Mouse (Mus musculus): ENCODE results near the gene Eef1a1. TPM values are rescaled to one million over a fixed set of nuclear protein-coding genes. Genes with fewer than 3 reads are reported as not detected.
"Not testable (repeated sequence)": the region's sequence is repeated elsewhere in the genome, so short reads cannot be mapped to it uniquely, and the experiment has no call there.

Eef1a1 gene
- polyA plus RNA-seq, 1 experiment from 2014 or later: 4,271 TPM

DNA sequence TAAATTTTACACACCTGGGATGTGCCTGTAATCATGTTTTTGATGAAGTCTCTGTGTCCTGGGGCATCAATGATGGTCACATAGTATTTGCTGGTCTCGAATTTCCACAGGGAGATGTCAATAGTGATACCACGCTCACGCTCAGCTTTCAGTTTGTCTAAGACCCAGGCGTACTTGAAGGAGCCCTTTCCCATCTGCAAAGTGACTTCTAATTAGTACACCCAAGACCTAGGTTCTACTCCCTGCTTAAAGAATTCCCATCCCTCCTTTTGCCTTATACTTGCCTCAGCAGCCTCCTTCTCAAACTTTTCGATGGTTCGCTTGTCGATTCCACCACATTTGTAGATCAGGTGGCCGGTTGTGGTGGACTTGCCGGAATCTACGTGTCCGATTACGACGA, 8.7 kb downstream of the Eef1a1 start:
- H3K4me1 ChIP-seq (ENCODE audit: control insufficient read depth, insufficient read depth, low read length); H3K9me3 ChIP-seq (ENCODE audit: control insufficient read depth, low read length); H3K27me3 ChIP-seq (replicated peaks; ENCODE audit: control insufficient read depth, insufficient read depth, low read length); H3K36me3 ChIP-seq (ENCODE audit: control insufficient read depth, insufficient read depth, low read length); ATAC-seq: not testable (repeated sequence)
- Histone ChIP-seq H3K4me2 (ENCODE audit: low read depth, low read length) (peak overlapping the region; percentile 58), H3K9ac (ENCODE audit: low read depth, low read length) (peak overlapping the region; percentile 100), H3K27ac (ENCODE audit: low read length) (peak overlapping the region; percentile 99), H3K4me3 (ENCODE audit: low read length) (peak overlapping the region; percentile 98)
- under 1% methylated on average over 13 of the region's 13 CpGs for WGBS

DNA sequence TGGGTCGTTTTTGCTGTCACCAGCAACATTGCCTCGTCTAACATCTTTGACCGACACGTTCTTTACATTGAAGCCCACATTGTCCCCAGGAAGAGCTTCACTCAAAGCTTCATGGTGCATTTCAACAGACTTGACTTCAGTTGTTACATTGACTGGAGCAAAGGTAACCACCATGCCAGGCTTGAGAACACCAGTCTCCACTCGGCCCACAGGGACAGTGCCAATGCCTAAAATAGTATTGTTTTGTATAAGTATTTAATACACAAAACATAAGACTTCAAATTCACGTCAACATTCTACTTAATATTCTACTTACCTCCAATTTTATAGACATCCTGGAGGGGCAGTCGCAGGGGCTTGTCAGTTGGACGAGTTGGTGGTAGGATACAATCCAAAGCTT, 9.6 kb downstream of the Eef1a1 start:
- 17% methylated on average over 6 of the region's 8 CpGs for WGBS
- peak overlapping the region; percentile 58 for H3K4me2 ChIP-seq (ENCODE audit: low read depth, low read length)
- not testable (repeated sequence) for H3K27me3 ChIP-seq (replicated peaks; ENCODE audit: control insufficient read depth, insufficient read depth, low read length); H3K27ac ChIP-seq (ENCODE audit: low read length); H3K4me1 ChIP-seq (ENCODE audit: control insufficient read depth, insufficient read depth, low read length); H3K9me3 ChIP-seq (ENCODE audit: control insufficient read depth, low read length); ATAC-seq; H3K36me3 ChIP-seq (ENCODE audit: control insufficient read depth, insufficient read depth, low read length)
- H3K9ac ChIP-seq (ENCODE audit: low read depth, low read length): 0 out of 2 replicates have a peak overlapping the region, but pooled peaks have one; percentile 100
- peak overlapping the region; percentile 98 for H3K4me3 ChIP-seq (ENCODE audit: low read length)

DNA sequence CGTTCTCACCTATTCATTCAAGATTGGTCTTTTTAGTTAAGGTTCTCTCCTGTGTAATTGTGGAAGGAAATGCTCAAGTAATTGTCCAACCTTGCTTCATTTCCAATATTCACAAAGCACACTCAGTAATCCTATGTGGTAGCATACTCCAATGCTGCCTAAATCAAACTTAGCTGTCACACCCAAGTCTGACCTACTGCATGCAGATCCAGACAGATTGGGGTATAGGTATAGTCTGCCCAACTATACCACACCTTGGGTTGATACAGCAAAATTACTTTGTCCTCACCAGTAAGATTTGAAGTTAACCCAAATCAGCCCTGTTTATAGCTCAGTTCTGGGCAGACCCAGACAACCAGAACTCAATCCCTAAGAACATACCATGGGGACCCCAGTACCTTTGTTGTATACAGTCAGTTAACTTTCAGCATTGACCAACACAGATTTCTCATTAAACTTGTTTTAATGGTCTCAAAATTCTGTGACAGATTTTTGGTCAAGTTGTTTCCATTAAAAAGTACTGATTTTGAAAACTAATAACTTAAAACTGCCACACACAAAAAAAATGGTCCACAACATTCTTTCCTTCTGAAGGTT, 10.8 kb downstream of the Eef1a1 start:
- H3K4me2 ChIP-seq (ENCODE audit: low read depth, low read length); H3K4me1 ChIP-seq (ENCODE audit: control insufficient read depth, insufficient read depth, low read length); H3K36me3 ChIP-seq (ENCODE audit: control insufficient read depth, insufficient read depth, low read length); H3K9ac ChIP-seq (ENCODE audit: low read depth, low read length); ATAC-seq; H3K9me3 ChIP-seq (ENCODE audit: control insufficient read depth, low read length); H3K27me3 ChIP-seq (replicated peaks; ENCODE audit: control insufficient read depth, insufficient read depth, low read length): not testable (repeated sequence)
- Histone ChIP-seq H3K27ac (ENCODE audit: low read length) (peak overlapping the region; percentile 27; the same call in 1 of the 2 replicates), H3K4me3 (ENCODE audit: low read length) (0 out of 2 replicates have a peak overlapping the region, but pooled peaks have one; percentile 2)
- 58% methylated on average over 1 of the region's 1 CpGs for WGBS

DNA sequence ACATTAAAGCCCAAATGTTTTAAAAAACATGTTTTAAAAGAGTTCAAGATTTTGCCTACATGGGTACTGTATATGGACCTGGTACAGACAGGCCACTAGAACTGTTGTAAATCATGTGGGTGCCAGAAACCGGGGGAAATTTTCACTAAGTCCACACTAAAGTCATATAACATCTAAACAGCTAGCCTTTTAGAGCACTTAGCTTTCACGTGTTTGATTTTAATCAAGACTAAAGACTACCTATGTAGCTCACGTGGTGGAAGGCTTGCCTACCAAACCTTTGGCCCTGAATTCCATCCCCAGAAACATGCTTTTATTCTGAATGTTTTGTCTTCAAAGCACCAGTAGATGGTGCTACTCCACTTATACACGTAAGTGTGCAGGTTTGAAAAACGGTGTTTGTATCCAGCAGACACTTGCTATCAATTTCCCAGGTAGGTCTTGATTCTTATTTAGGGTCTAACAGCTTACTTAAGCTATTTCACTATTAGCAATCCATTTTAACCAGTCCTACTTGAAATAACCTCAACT, 11.9 kb downstream of the Eef1a1 start:
- H3K4me3 ChIP-seq (ENCODE audit: low read length): no peak overlapping the region
- ATAC-seq: 0 out of 2 replicates have a peak, but pooled peaks have one; percentile 3
- no peaks in the 10 kb centered on the region for H3K27me3 ChIP-seq (replicated peaks; ENCODE audit: control insufficient read depth, insufficient read depth, low read length)
- peaks cover 6% of the 10 kb centered on the region; the same call in 1 of the 2 replicates for H3K36me3 ChIP-seq (ENCODE audit: control insufficient read depth, insufficient read depth, low read length)
- H3K9me3 ChIP-seq (ENCODE audit: control insufficient read depth, low read length): no peaks in the 10 kb centered on the region
- H3K9ac ChIP-seq (ENCODE audit: low read depth, low read length): no peak overlapping the region
- peak overlapping the region; percentile 23; the same call in 1 of the 2 replicates for H3K27ac ChIP-seq (ENCODE audit: low read length)
- H3K4me2 ChIP-seq (ENCODE audit: low read depth, low read length): no peak overlapping the region
- WGBS: 4% methylated on average over 5 of the region's 5 CpGs
- H3K4me1 ChIP-seq (ENCODE audit: control insufficient read depth, insufficient read depth, low read length): no peaks in the 10 kb centered on the region

DNA sequence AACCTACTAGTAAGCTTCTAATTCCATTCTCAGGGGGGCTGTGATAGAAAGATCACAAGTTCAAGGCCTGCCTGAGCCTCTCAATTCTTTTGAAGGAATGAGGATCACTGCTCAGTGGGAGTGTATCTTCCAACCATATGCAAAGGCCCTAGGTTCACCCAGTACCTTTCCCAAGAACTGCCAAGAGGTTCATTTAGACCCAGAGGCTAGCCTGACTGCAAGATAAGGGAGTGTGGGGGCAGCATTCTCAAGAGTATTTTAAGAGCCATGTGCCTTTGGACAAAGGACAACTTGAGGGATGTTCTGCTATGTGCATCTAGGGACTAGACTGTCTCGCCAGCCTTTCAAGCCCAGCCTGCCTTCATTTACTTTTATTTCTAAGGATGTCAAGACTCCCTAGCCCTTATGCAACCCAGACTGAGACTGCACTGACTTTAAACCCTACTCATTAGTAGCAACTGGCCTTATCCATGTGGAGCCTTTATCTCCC, 12.4 kb downstream of the Eef1a1 start:
- Histone ChIP-seq H3K9me3 (ENCODE audit: control insufficient read depth, low read length) (no peaks in the 10 kb centered on the region), H3K4me1 (ENCODE audit: control insufficient read depth, insufficient read depth, low read length) (no peaks in the 10 kb centered on the region), H3K36me3 (ENCODE audit: control insufficient read depth, insufficient read depth, low read length) (peaks cover 6% of the 10 kb centered on the region; the same call in 1 of the 2 replicates), H3K27ac (ENCODE audit: low read length) (peak overlapping the region; percentile 23), H3K4me2 (ENCODE audit: low read depth, low read length) (no peak overlapping the region), H3K9ac (ENCODE audit: low read depth, low read length) (no peak overlapping the region), H3K27me3 (replicated peaks; ENCODE audit: control insufficient read depth, insufficient read depth, low read length) (no peaks in the 10 kb centered on the region), H3K4me3 (ENCODE audit: low read length) (no peak overlapping the region)
- peak; percentile 11 for ATAC-seq
- WGBS: 7% methylated on average over 1 of the region's 1 CpGs

DNA sequence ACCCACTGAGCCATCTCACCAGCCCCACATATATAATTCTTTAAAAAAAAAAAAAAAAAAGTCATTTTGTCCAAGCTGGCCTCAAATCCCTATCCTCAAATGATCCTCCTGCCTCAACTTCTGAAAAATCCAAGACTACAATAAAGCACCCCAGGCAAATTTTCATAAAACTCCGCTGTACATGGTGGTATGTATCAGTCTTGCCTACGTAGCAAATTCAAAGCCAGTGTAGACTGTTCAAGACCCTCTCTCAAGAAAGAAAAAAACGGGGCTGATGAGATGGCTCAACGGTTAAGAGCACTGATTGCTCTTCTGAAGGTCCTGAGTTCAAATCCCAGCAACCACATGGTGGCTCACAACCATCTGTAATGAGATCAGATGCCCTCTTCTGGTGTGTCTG, 13.1 kb downstream of the Eef1a1 start:
- peaks cover 6% of the 10 kb centered on the region; the same call in 1 of the 2 replicates for H3K36me3 ChIP-seq (ENCODE audit: control insufficient read depth, insufficient read depth, low read length)
- H3K9me3 ChIP-seq (ENCODE audit: control insufficient read depth, low read length): no peaks in the 10 kb centered on the region
- no peak overlapping the region for H3K9ac ChIP-seq (ENCODE audit: low read depth, low read length)
- H3K27ac ChIP-seq (ENCODE audit: low read length): no peak overlapping the region
- no peaks in the 10 kb centered on the region for H3K27me3 ChIP-seq (replicated peaks; ENCODE audit: control insufficient read depth, insufficient read depth, low read length)
- no peaks in the 10 kb centered on the region for H3K4me1 ChIP-seq (ENCODE audit: control insufficient read depth, insufficient read depth, low read length)
- H3K4me3 ChIP-seq (ENCODE audit: low read length): no peak overlapping the region
- WGBS: 83% methylated on average over 4 of the region's 4 CpGs
- H3K4me2 ChIP-seq (ENCODE audit: low read depth, low read length): no peak overlapping the region
- ATAC-seq: no peak

DNA sequence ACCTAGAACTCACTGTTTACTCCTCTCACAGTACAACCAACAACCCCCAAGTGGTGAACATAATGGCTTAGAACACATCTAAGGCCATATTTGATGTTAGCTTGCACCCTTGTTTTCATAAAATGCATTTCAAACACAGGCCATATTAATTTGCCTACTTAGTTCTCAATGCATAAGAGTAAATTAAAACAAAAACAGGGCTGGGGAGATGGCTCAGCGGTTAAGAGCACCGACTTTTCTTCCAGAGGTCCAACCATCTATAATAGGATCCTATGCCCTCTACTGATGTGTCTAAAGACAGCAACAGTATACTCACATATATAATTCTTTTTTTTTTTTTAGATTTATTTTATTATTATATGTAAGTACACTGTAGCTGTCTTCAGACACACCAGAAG, 13.6 kb downstream of the Eef1a1 start:
- Histone ChIP-seq H3K9ac (ENCODE audit: low read depth, low read length) (no peak overlapping the region), H3K4me3 (ENCODE audit: low read length) (no peak overlapping the region), H3K27me3 (replicated peaks; ENCODE audit: control insufficient read depth, insufficient read depth, low read length) (no peaks in the 10 kb centered on the region), H3K4me1 (ENCODE audit: control insufficient read depth, insufficient read depth, low read length) (no peaks in the 10 kb centered on the region), H3K36me3 (ENCODE audit: control insufficient read depth, insufficient read depth, low read length) (peaks cover 9% of the 10 kb centered on the region; the same call in 1 of the 2 replicates), H3K4me2 (ENCODE audit: low read depth, low read length) (no peak overlapping the region), H3K9me3 (ENCODE audit: control insufficient read depth, low read length) (no peaks in the 10 kb centered on the region), H3K27ac (ENCODE audit: low read length) (no peak overlapping the region)
- ATAC-seq: no peak
- 88% methylated on average over 2 of the region's 2 CpGs for WGBS

DNA sequence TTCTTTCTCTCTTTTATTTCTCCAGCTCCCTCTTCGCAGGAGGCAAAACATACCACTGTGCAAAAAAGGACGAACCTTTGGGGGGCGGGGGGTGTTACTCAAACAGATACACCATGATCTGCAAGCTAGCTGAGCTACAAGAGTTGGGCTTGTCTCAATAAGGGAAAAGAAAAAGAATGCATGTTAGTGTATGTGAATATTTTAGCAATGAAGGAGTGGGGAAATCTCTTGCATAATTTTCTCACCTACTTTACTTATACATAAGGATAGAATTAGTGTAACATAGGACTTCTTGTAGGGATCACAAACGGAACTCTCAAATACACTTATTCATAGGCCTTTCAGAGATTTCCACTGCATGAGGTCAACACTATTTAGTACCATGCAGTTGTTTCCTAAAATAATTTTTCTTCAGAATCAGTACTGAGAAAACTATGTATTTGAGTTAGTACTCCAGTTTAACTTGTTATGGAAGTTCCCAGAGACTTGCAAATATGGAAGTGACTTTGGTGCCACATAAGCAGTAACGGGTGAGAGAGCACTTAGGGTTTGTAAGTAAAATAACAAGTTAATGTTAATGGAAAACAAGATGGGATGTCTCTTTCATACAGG, 14.1 kb downstream of the Eef1a1 start:
- Histone ChIP-seq H3K4me1 (ENCODE audit: control insufficient read depth, insufficient read depth, low read length) (no peaks in the 10 kb centered on the region), H3K27ac (ENCODE audit: low read length) (no peak overlapping the region), H3K9me3 (ENCODE audit: control insufficient read depth, low read length) (no peaks in the 10 kb centered on the region), H3K4me3 (ENCODE audit: low read length) (no peak overlapping the region), H3K9ac (ENCODE audit: low read depth, low read length) (no peak overlapping the region), H3K4me2 (ENCODE audit: low read depth, low read length) (no peak overlapping the region), H3K27me3 (replicated peaks; ENCODE audit: control insufficient read depth, insufficient read depth, low read length) (no peaks in the 10 kb centered on the region), H3K36me3 (ENCODE audit: control insufficient read depth, insufficient read depth, low read length) (peaks cover 9% of the 10 kb centered on the region; the same call in 1 of the 2 replicates)
- ATAC-seq: no peak
- 82% methylated on average over 5 of the region's 5 CpGs for WGBS

DNA sequence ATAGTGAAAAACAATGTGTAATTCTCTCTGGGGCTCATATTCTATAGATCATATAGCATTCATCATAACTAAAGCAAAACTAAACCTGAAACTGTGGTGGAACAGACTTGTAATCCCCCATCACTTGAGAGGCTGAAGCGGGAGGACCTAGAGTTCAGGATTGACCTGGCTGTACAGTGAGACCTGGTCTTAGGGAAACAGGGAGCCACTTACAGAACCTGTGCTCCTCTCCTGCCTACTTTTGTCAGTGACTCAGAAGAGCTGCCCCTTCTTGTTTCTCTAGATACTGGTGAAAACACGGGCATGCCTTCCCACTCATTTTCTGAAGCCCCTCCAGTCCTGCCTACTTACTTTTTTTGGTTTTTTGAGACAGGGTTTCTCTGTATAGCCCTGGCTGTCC, 14.7 kb downstream of the Eef1a1 start:
- WGBS: 69% methylated on average over 2 of the region's 2 CpGs
- ATAC-seq: no peak
- Histone ChIP-seq H3K27me3 (replicated peaks; ENCODE audit: control insufficient read depth, insufficient read depth, low read length) (no peaks in the 10 kb centered on the region), H3K4me3 (ENCODE audit: low read length) (no peak overlapping the region), H3K9me3 (ENCODE audit: control insufficient read depth, low read length) (no peaks in the 10 kb centered on the region), H3K4me1 (ENCODE audit: control insufficient read depth, insufficient read depth, low read length) (no peaks in the 10 kb centered on the region), H3K9ac (ENCODE audit: low read depth, low read length) (no peak overlapping the region), H3K27ac (ENCODE audit: low read length) (no peak overlapping the region), H3K4me2 (ENCODE audit: low read depth, low read length) (no peak overlapping the region), H3K36me3 (ENCODE audit: control insufficient read depth, insufficient read depth, low read length) (peaks cover 9% of the 10 kb centered on the region; the same call in 1 of the 2 replicates)

Data from intestine, embryonic 16.5 days (tissue).